Mouse (Mus musculus): ENCODE measurements around the gene Col20a1. TPM values are rescaled to one million over a fixed set of nuclear protein-coding genes. Genes with fewer than 3 reads are reported as not detected.

Col20a1 gene
- polyA plus RNA-seq, 1 experiment from 2014 or later: 0.10 TPM

DNA sequence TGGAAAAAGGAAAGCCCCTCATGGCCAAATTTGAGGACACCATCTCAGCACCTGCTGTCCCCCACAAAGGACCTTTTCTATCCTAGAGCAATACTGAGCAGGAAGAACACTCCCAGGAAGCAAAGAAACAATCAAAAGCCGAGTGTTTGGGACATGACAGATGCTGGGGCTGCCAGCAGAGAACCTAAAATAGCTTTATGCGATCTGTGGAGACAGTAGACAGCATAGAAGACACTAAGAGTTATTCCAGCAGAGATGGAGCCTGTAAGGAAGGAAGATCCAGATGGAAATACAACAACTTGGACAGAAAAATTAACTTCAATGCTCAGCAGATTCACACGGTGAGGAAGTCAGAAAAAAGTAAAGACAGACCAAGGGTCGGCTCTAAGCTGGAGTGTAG is 79.5 kb downstream of the Col20a1 start:
- ATAC-seq (replicated peaks; ENCODE audit: low FRiP score) (no peak), DNase-seq (ENCODE audit: low spot score) (no peak)
- no peaks in the 10 kb centered on the region for H3K36me3 ChIP-seq (ENCODE audit: control insufficient read depth, insufficient read depth, low read length)
- H3K4me2 ChIP-seq: no peak overlapping the region
- H3K27ac ChIP-seq (ENCODE audit: low read depth, low read length): no peak overlapping the region
- H3K9ac ChIP-seq (ENCODE audit: low read depth, low read length): no peak overlapping the region
- no peaks in the 10 kb centered on the region for H3K9me3 ChIP-seq (ENCODE audit: control insufficient read depth, low read length)
- no peak overlapping the region for H3K4me3 ChIP-seq (ENCODE audit: low read depth, low read length)
- WGBS: 57% methylated on average over 4 of the region's 4 CpGs
- 0 out of 2 replicates have a peak, but pooled peaks cover 2% of the 10 kb centered on the region for H3K27me3 ChIP-seq (replicated peaks; ENCODE audit: control insufficient read depth, insufficient read depth, low read length)
- no peaks in the 10 kb centered on the region for H3K4me1 ChIP-seq (replicated peaks; ENCODE audit: control insufficient read depth, insufficient read depth, low read length)

Other genes with a start within 250 kb of the Col20a1 start
- not detected in 2 replicates for gene Bhlhe23, start 209.6 kb upstream of the Col20a1 start, polyA plus RNA-seq (2014; fragmentation: Nextera tagmentation; extraction: Ambion mirVana)
- 59.2 and 64.8 TPM in 2 replicates for gene Ythdf1, start 65.6 kb upstream of the Col20a1 start, polyA plus RNA-seq (2014; fragmentation: Nextera tagmentation; extraction: Ambion mirVana)
- not detected in 2 replicates for gene Birc7, start 57.5 kb upstream of the Col20a1 start, polyA plus RNA-seq (2014; fragmentation: Nextera tagmentation; extraction: Ambion mirVana)
- 5.3 and 6.8 TPM in 2 replicates for gene Nkain4, start 31.8 kb upstream of the Col20a1 start, polyA plus RNA-seq (2014; fragmentation: Nextera tagmentation; extraction: Ambion mirVana)
- 57.6 and 62.4 TPM in 2 replicates for gene Arfgap1, start 19.3 kb upstream of the Col20a1 start, polyA plus RNA-seq (2014; fragmentation: Nextera tagmentation; extraction: Ambion mirVana)
- 1.2 and 1.6 TPM in 2 replicates for gene Chrna4, start 57.0 kb downstream of the Col20a1 start, polyA plus RNA-seq (2014; fragmentation: Nextera tagmentation; extraction: Ambion mirVana)
- 0.15 and 0.18 TPM in 2 replicates for gene Kcnq2, start 148.8 kb downstream of the Col20a1 start, polyA plus RNA-seq (2014; fragmentation: Nextera tagmentation; extraction: Ambion mirVana)
- not detected in 2 replicates for gene Eef1a2, start 170.5 kb downstream of the Col20a1 start, polyA plus RNA-seq (2014; fragmentation: Nextera tagmentation; extraction: Ambion mirVana)
- gene Ppdpf, start 200.7 kb downstream of the Col20a1 start, polyA plus RNA-seq (2014; fragmentation: Nextera tagmentation; extraction: Ambion mirVana): 172 and 179 TPM in 2 replicates
- not detected in 2 replicates for gene Ptk6, start 216.3 kb downstream of the Col20a1 start, polyA plus RNA-seq (2014; fragmentation: Nextera tagmentation; extraction: Ambion mirVana)
- 0.23 TPM in 1 of 2 replicates, not detected in the other for gene Srms, start 226.7 kb downstream of the Col20a1 start, polyA plus RNA-seq (2014; fragmentation: Nextera tagmentation; extraction: Ambion mirVana)
- gene Fndc11, start 233.5 kb downstream of the Col20a1 start, polyA plus RNA-seq (2014; fragmentation: Nextera tagmentation; extraction: Ambion mirVana): 0.34 TPM in 1 of 2 replicates, not detected in the other

Measured in liver, embryonic 11.5 days (tissue).